Mouse (Mus musculus): ENCODE results near the gene Atp13a2. TPM values are rescaled to one million over a fixed set of nuclear protein-coding genes. Genes with fewer than 3 reads are reported as not detected.

Atp13a2 gene
- polyA plus RNA-seq, 1 experiment: 80.3 TPM

GRCm38 (mm10) chr4:140961467-140962206 lies 25.0 kb upstream of the Atp13a2 start:
- no peak for DNase-seq (ENCODE audit: low read depth)

- DNase-seq (ENCODE audit: low read depth): no peak
Observed at GRCm38 (mm10) chr4:140962207-140962909, 24.3 kb upstream of the Atp13a2 start.

GRCm38 (mm10) chr4:140962950-140963349 lies 23.7 kb upstream of the Atp13a2 start:
- DNase-seq (ENCODE audit: low read depth): no peak

- DNase-seq (ENCODE audit: low read depth): no peak
Observed at GRCm38 (mm10) chr4:140963941-140964597, 22.6 kb upstream of the Atp13a2 start.

GRCm38 (mm10) chr4:140964620-140965019 lies 22.1 kb upstream of the Atp13a2 start:
- DNase-seq (ENCODE audit: low read depth): no peak

- no peak for DNase-seq (ENCODE audit: low read depth)
Observed at GRCm38 (mm10) chr4:140967386-140968159, 19.1 kb upstream of the Atp13a2 start.

- DNase-seq (ENCODE audit: low read depth): no peak
Observed at GRCm38 (mm10) chr4:140971691-140972090, 15.0 kb upstream of the Atp13a2 start.

GRCm38 (mm10) chr4:140974408-140974807 lies 12.3 kb upstream of the Atp13a2 start:
- DNase-seq (ENCODE audit: low read depth): no peak

GRCm38 (mm10) chr4:140975356-140975755 lies 11.3 kb upstream of the Atp13a2 start:
- no peak for DNase-seq (ENCODE audit: low read depth)

- no peak for DNase-seq (ENCODE audit: low read depth)
Observed at GRCm38 (mm10) chr4:140977278-140977677, 9.4 kb upstream of the Atp13a2 start.

GRCm38 (mm10) chr4:140977886-140978692 lies 8.6 kb upstream of the Atp13a2 start:
- no peak for DNase-seq (ENCODE audit: low read depth)

- DNase-seq (ENCODE audit: low read depth): no peak
Observed at GRCm38 (mm10) chr4:140981605-140982004, 5.1 kb upstream of the Atp13a2 start.

GRCm38 (mm10) chr4:140982808-140983207 lies 3.9 kb upstream of the Atp13a2 start:
- DNase-seq (ENCODE audit: low read depth): no peak

GRCm38 (mm10) chr4:140983442-140983841 lies 3.2 kb upstream of the Atp13a2 start:
- no peak for DNase-seq (ENCODE audit: low read depth)

GRCm38 (mm10) chr4:140984544-140984943 lies 2.1 kb upstream of the Atp13a2 start:
- DNase-seq (ENCODE audit: low read depth): no peak

GRCm38 (mm10) chr4:140986024-140986710 lies 506 bp upstream of the Atp13a2 start:
- no peak for DNase-seq (ENCODE audit: low read depth)

- no peak for DNase-seq (ENCODE audit: low read depth)
Observed at GRCm38 (mm10) chr4:140987476-140987875, 803 bp downstream of the Atp13a2 start.

- DNase-seq (ENCODE audit: low read depth): no peak
Observed at GRCm38 (mm10) chr4:140988706-140989290, 2.1 kb downstream of the Atp13a2 start.

GRCm38 (mm10) chr4:140989447-140989846 lies 2.8 kb downstream of the Atp13a2 start:
- DNase-seq (ENCODE audit: low read depth): no peak

- no peak for DNase-seq (ENCODE audit: low read depth)
Observed at GRCm38 (mm10) chr4:140992215-140992614, 5.5 kb downstream of the Atp13a2 start.

All from gonadal fat pad, adult 2 months (tissue).